Mouse (Mus musculus): ENCODE measurements around the gene Ly6g5b. TPM values are rescaled to one million over a fixed set of nuclear protein-coding genes. Genes with fewer than 3 reads are reported as not detected.
A peak's percentile ranks its signal among the peaks of the same experiment; 100 is the strongest.

Gene Ly6g5b
- polyA plus RNA-seq, 1 experiment from 2014 or later = 0.36 TPM

- WGBS (ENCODE audit: insufficient replicate concordance) = 64% methylated on average over 5 of the region's 5 CpGs
- Histone ChIP-seq H3K27ac (ENCODE audit: low read depth, low read length) (no peak overlapping the region), H3K27me3 (ENCODE audit: control insufficient read depth, insufficient read depth, low read length) (no peaks in the 10 kb centered on the region), H3K4me3 (ENCODE audit: low read depth, low read length) (no peak overlapping the region), H3K36me3 (ENCODE audit: control insufficient read depth, insufficient read depth, low read length) (peaks cover 80% of the 10 kb centered on the region), H3K4me1 (ENCODE audit: control insufficient read depth, insufficient read depth, low read length) (no peaks in the 10 kb centered on the region), H3K9me3 (replicated peaks; ENCODE audit: control insufficient read depth, low read length) (no peaks in the 10 kb centered on the region), H3K9ac (ENCODE audit: low read depth, low read length) (no peak overlapping the region), H3K4me2 (no peak overlapping the region)
- ATAC-seq (replicated peaks; ENCODE audit: insufficient number of reproducible peaks, low FRiP score, low TSS enrichment) = no peak
Observed at GRCm38 (mm10) chr17:35147922-35148639, 32.9 kb upstream of the Ly6g5b start.

GRCm38 (mm10) chr17:35147348-35147747, 32.1 kb upstream of the Ly6g5b start:
- no peak overlapping the region for H3K4me3 ChIP-seq (ENCODE audit: low read depth, low read length)
- H3K36me3 ChIP-seq (ENCODE audit: control insufficient read depth, insufficient read depth, low read length) = peaks cover 80% of the 10 kb centered on the region
- no peaks in the 10 kb centered on the region for H3K9me3 ChIP-seq (replicated peaks; ENCODE audit: control insufficient read depth, low read length)
- no peaks in the 10 kb centered on the region for H3K4me1 ChIP-seq (ENCODE audit: control insufficient read depth, insufficient read depth, low read length)
- 62% methylated on average over 3 of the region's 3 CpGs for WGBS (ENCODE audit: insufficient replicate concordance)
- no peaks in the 10 kb centered on the region for H3K27me3 ChIP-seq (ENCODE audit: control insufficient read depth, insufficient read depth, low read length)
- no peak overlapping the region for H3K9ac ChIP-seq (ENCODE audit: low read depth, low read length)
- no peak for ATAC-seq (replicated peaks; ENCODE audit: insufficient number of reproducible peaks, low FRiP score, low TSS enrichment)
- no peak overlapping the region for H3K27ac ChIP-seq (ENCODE audit: low read depth, low read length)
- no peak overlapping the region for H3K4me2 ChIP-seq

- H3K27me3 ChIP-seq (ENCODE audit: control insufficient read depth, insufficient read depth, low read length) = no peaks in the 10 kb centered on the region
Observed at GRCm38 (mm10) chr17:35146139-35146538, 30.9 kb upstream of the Ly6g5b start.

GRCm38 (mm10) chr17:35141971-35142370, 26.7 kb upstream of the Ly6g5b start:
- no peak overlapping the region for H3K4me2 ChIP-seq
- H3K4me1 ChIP-seq (ENCODE audit: control insufficient read depth, insufficient read depth, low read length) = 0 out of 2 replicates have a peak, but pooled peaks cover 2% of the 10 kb centered on the region
- no peak for ATAC-seq (replicated peaks; ENCODE audit: insufficient number of reproducible peaks, low FRiP score, low TSS enrichment)
- no peaks in the 10 kb centered on the region for H3K9me3 ChIP-seq (replicated peaks; ENCODE audit: control insufficient read depth, low read length)
- no peak overlapping the region for H3K27ac ChIP-seq (ENCODE audit: low read depth, low read length)
- H3K36me3 ChIP-seq (ENCODE audit: control insufficient read depth, insufficient read depth, low read length) = peaks cover 78% of the 10 kb centered on the region
- no peaks in the 10 kb centered on the region for H3K27me3 ChIP-seq (ENCODE audit: control insufficient read depth, insufficient read depth, low read length)
- H3K9ac ChIP-seq (ENCODE audit: low read depth, low read length) = no peak overlapping the region
- WGBS (ENCODE audit: insufficient replicate concordance) = 92% methylated on average over 6 of the region's 6 CpGs
- H3K4me3 ChIP-seq (ENCODE audit: low read depth, low read length) = no peak overlapping the region

More at GRCm38 (mm10) chr17:35146139-35146538, 30.9 kb upstream of the Ly6g5b start:
- 88% methylated on average over 5 of the region's 5 CpGs for WGBS (ENCODE audit: insufficient replicate concordance)
- no peaks in the 10 kb centered on the region for H3K9me3 ChIP-seq (replicated peaks; ENCODE audit: control insufficient read depth, low read length)
- H3K36me3 ChIP-seq (ENCODE audit: control insufficient read depth, insufficient read depth, low read length) = peaks cover 83% of the 10 kb centered on the region
- H3K4me2 ChIP-seq = no peak overlapping the region
- ATAC-seq (replicated peaks; ENCODE audit: insufficient number of reproducible peaks, low FRiP score, low TSS enrichment) = no peak
- H3K4me3 ChIP-seq (ENCODE audit: low read depth, low read length) = no peak overlapping the region
- H3K27ac ChIP-seq (ENCODE audit: low read depth, low read length) = no peak overlapping the region
- no peaks in the 10 kb centered on the region for H3K4me1 ChIP-seq (ENCODE audit: control insufficient read depth, insufficient read depth, low read length)
- H3K9ac ChIP-seq (ENCODE audit: low read depth, low read length) = no peak overlapping the region

- WGBS (ENCODE audit: insufficient replicate concordance) = 78% methylated on average over 16 of the region's 16 CpGs
- Histone ChIP-seq H3K27ac (ENCODE audit: low read depth, low read length) (no peak overlapping the region), H3K36me3 (ENCODE audit: control insufficient read depth, insufficient read depth, low read length) (peaks cover 70% of the 10 kb centered on the region), H3K9ac (ENCODE audit: low read depth, low read length) (no peak overlapping the region), H3K4me2 (no peak overlapping the region), H3K4me1 (ENCODE audit: control insufficient read depth, insufficient read depth, low read length) (peaks cover 9% of the 10 kb centered on the region; the same call in 1 of the 2 replicates), H3K4me3 (ENCODE audit: low read depth, low read length) (no peak overlapping the region), H3K27me3 (ENCODE audit: control insufficient read depth, insufficient read depth, low read length) (no peaks in the 10 kb centered on the region), H3K9me3 (replicated peaks; ENCODE audit: control insufficient read depth, low read length) (no peaks in the 10 kb centered on the region)
- no peak for ATAC-seq (replicated peaks; ENCODE audit: insufficient number of reproducible peaks, low FRiP score, low TSS enrichment)
Observed at GRCm38 (mm10) chr17:35140490-35140996, 25.3 kb upstream of the Ly6g5b start.

- Histone ChIP-seq H3K4me1 (ENCODE audit: control insufficient read depth, insufficient read depth, low read length) (peaks cover 9% of the 10 kb centered on the region; the same call in 1 of the 2 replicates), H3K27me3 (ENCODE audit: control insufficient read depth, insufficient read depth, low read length) (no peaks in the 10 kb centered on the region), H3K36me3 (ENCODE audit: control insufficient read depth, insufficient read depth, low read length) (peaks cover 58% of the 10 kb centered on the region), H3K4me3 (ENCODE audit: low read depth, low read length) (peak overlapping the region; percentile 0; the same call in 1 of the 2 replicates), H3K4me2 (no peak overlapping the region), H3K27ac (ENCODE audit: low read depth, low read length) (no peak overlapping the region; the same call in 1 of the 2 replicates), H3K9me3 (replicated peaks; ENCODE audit: control insufficient read depth, low read length) (no peaks in the 10 kb centered on the region), H3K9ac (ENCODE audit: low read depth, low read length) (no peak overlapping the region)
- WGBS (ENCODE audit: insufficient replicate concordance) = 95% methylated on average over 3 of the region's 3 CpGs
- ATAC-seq (replicated peaks; ENCODE audit: insufficient number of reproducible peaks, low FRiP score, low TSS enrichment) = no peak
Observed at GRCm38 (mm10) chr17:35139269-35139668, 24.0 kb upstream of the Ly6g5b start.

- peaks cover 24% of the 10 kb centered on the region for H3K36me3 ChIP-seq (ENCODE audit: control insufficient read depth, insufficient read depth, low read length)
- peak overlapping the region; percentile 96 for H3K27ac ChIP-seq (ENCODE audit: low read depth, low read length)
- H3K4me2 ChIP-seq = peak overlapping the region; percentile 94
- ATAC-seq (replicated peaks; ENCODE audit: insufficient number of reproducible peaks, low FRiP score, low TSS enrichment) = peak; percentile 63
- H3K27me3 ChIP-seq (ENCODE audit: control insufficient read depth, insufficient read depth, low read length) = no peaks in the 10 kb centered on the region
- H3K9me3 ChIP-seq (replicated peaks; ENCODE audit: control insufficient read depth, low read length) = no peaks in the 10 kb centered on the region
- peak overlapping the region; percentile 76 for H3K4me3 ChIP-seq (ENCODE audit: low read depth, low read length)
- WGBS (ENCODE audit: insufficient replicate concordance) = under 1% methylated on average over 42 of the region's 43 CpGs
- peaks cover 9% of the 10 kb centered on the region; the same call in 1 of the 2 replicates for H3K4me1 ChIP-seq (ENCODE audit: control insufficient read depth, insufficient read depth, low read length)
- H3K9ac ChIP-seq (ENCODE audit: low read depth, low read length) = peak overlapping the region; percentile 91
Observed at GRCm38 (mm10) chr17:35135591-35136320, 20.5 kb upstream of the Ly6g5b start.

GRCm38 (mm10) chr17:35134801-35135590, 19.8 kb upstream of the Ly6g5b start, which contains the start of gene Bag6:
Gene Bag6 (plus strand): TSS chr17:35135178.
- no peaks in the 10 kb centered on the region for H3K9me3 ChIP-seq (replicated peaks; ENCODE audit: control insufficient read depth, low read length)
- H3K4me2 ChIP-seq = peak within 1 kb of the TSS; percentile 94
- peak within 1 kb of the TSS; percentile 96 for H3K27ac ChIP-seq (ENCODE audit: low read depth, low read length)
- no peaks in the 10 kb centered on the region for H3K27me3 ChIP-seq (ENCODE audit: control insufficient read depth, insufficient read depth, low read length)
- under 1% methylated on average over 66 of the region's 66 CpGs for WGBS (ENCODE audit: insufficient replicate concordance)
- H3K4me1 ChIP-seq (ENCODE audit: control insufficient read depth, insufficient read depth, low read length) = peaks cover 9% of the 10 kb centered on the region; the same call in 1 of the 2 replicates
- peak within 1 kb of the TSS; percentile 76 for H3K4me3 ChIP-seq (ENCODE audit: low read depth, low read length)
- H3K9ac ChIP-seq (ENCODE audit: low read depth, low read length) = peak within 1 kb of the TSS; percentile 91
- ATAC-seq (replicated peaks; ENCODE audit: insufficient number of reproducible peaks, low FRiP score, low TSS enrichment) = peak; percentile 90
- H3K36me3 ChIP-seq (ENCODE audit: control insufficient read depth, insufficient read depth, low read length) = peaks cover 18% of the 10 kb centered on the region

Measured in heart, embryonic 11.5 days (tissue).